Mouse (Mus musculus): ENCODE data around the gene Rusc1. TPM values are rescaled to one million over a fixed set of nuclear protein-coding genes. Genes with fewer than 3 reads are reported as not detected.

The Rusc1 gene
- polyA plus RNA-seq, 1 experiment, result 25.0 TPM

GRCm38 (mm10) chr3:89103291-89103595, 10.1 kb upstream of the Rusc1 start:
- no peak for TF ChIP-seq FOSL1 (IDR thresholded peaks at IDR 0.05; ENCODE audit: insufficient read depth, low read length, poor library complexity, severe bottlenecking)
- TF ChIP-seq USF1 (IDR thresholded peaks at IDR 0.05; ENCODE audit: low read depth), result no peak
- no peak for TF ChIP-seq CEBPB (IDR thresholded peaks at IDR 0.05; ENCODE audit: low read depth)
- TF ChIP-seq CTCF (IDR thresholded peaks at IDR 0.05; ENCODE audit: control insufficient read depth, insufficient read depth, insufficient read length), result no peak
- TF ChIP-seq MYOG (IDR thresholded peaks at IDR 0.05; ENCODE audit: control insufficient read depth, extremely low read depth, insufficient read length), result no peak
- no peak for TF ChIP-seq MAX (IDR thresholded peaks at IDR 0.05)
- TF ChIP-seq MYOD1 (IDR thresholded peaks at IDR 0.05; ENCODE audit: control insufficient read depth, insufficient read length, low read depth), result no peak
- H3ac ChIP-seq (ENCODE audit: control insufficient read depth, insufficient read length, low read depth), result no peak overlapping the region
- H3K36me3 ChIP-seq (ENCODE audit: control insufficient read depth, insufficient read depth), result peaks cover 17% of the 10 kb centered on the region
- H3K4me3 ChIP-seq (ENCODE audit: insufficient read depth, poor library complexity, severe bottlenecking), result no peak overlapping the region
- H3K27me3 ChIP-seq (ENCODE audit: control insufficient read depth, insufficient read depth, insufficient read length), result no peaks in the 10 kb centered on the region
- H3K79me2 ChIP-seq (ENCODE audit: control insufficient read depth, insufficient read depth), result peaks cover 30% of the 10 kb centered on the region
- peaks cover 21% of the 10 kb centered on the region for H3K79me3 ChIP-seq (ENCODE audit: low read depth)

- Histone ChIP-seq H3K27me3 (ENCODE audit: control insufficient read depth, insufficient read depth, insufficient read length) (no peaks in the 10 kb centered on the region), H3K79me2 (ENCODE audit: control insufficient read depth, insufficient read depth) (peaks cover 30% of the 10 kb centered on the region), H3K4me3 (ENCODE audit: insufficient read depth, poor library complexity, severe bottlenecking) (no peak overlapping the region), H3K36me3 (ENCODE audit: control insufficient read depth, insufficient read depth) (peaks cover 23% of the 10 kb centered on the region), H3ac (ENCODE audit: control insufficient read depth, insufficient read length, low read depth) (no peak overlapping the region), H3K79me3 (ENCODE audit: low read depth) (peaks cover 21% of the 10 kb centered on the region)
- TF ChIP-seq FOSL1 (IDR thresholded peaks at IDR 0.05; ENCODE audit: insufficient read depth, low read length, poor library complexity, severe bottlenecking), result no peak
- TF ChIP-seq CTCF (IDR thresholded peaks at IDR 0.05; ENCODE audit: control insufficient read depth, insufficient read depth, insufficient read length), result no peak
- no peak for TF ChIP-seq MYOG (IDR thresholded peaks at IDR 0.05; ENCODE audit: control insufficient read depth, extremely low read depth, insufficient read length)
Observed at GRCm38 (mm10) chr3:89102495-89103290, 9.6 kb upstream of the Rusc1 start.

GRCm38 (mm10) chr3:89101812-89102494, 8.8 kb upstream of the Rusc1 start, which contains the start of gene Fdps:
Gene Fdps, minus strand, starts transcription at chr3:89101959.
- Histone ChIP-seq H3K27me3 (ENCODE audit: control insufficient read depth, insufficient read depth, insufficient read length) (no peaks in the 10 kb centered on the region), H3K4me3 (ENCODE audit: insufficient read depth, poor library complexity, severe bottlenecking) (peak within 1 kb of the TSS; percentile 74), H3ac (ENCODE audit: control insufficient read depth, insufficient read length, low read depth) (peak within 1 kb of the TSS; percentile 64), H3K79me3 (ENCODE audit: low read depth) (peaks cover 21% of the 10 kb centered on the region), H3K36me3 (ENCODE audit: control insufficient read depth, insufficient read depth) (peaks cover 29% of the 10 kb centered on the region), H3K79me2 (ENCODE audit: control insufficient read depth, insufficient read depth) (peaks cover 30% of the 10 kb centered on the region)
- no peak for TF ChIP-seq CEBPB (IDR thresholded peaks at IDR 0.05; ENCODE audit: low read depth)
- TF ChIP-seq CTCF (IDR thresholded peaks at IDR 0.05; ENCODE audit: control insufficient read depth, insufficient read depth, insufficient read length), result no peak
- peak; percentile 69 for TF ChIP-seq USF1 (IDR thresholded peaks at IDR 0.05; ENCODE audit: low read depth)
- TF ChIP-seq MYOD1 (IDR thresholded peaks at IDR 0.05; ENCODE audit: control insufficient read depth, insufficient read length, low read depth), result no peak
- TF ChIP-seq MYOG (IDR thresholded peaks at IDR 0.05; ENCODE audit: control insufficient read depth, extremely low read depth, insufficient read length), result no peak
- peak; percentile 43 for TF ChIP-seq MAX (IDR thresholded peaks at IDR 0.05)
- no peak for TF ChIP-seq FOSL1 (IDR thresholded peaks at IDR 0.05; ENCODE audit: insufficient read depth, low read length, poor library complexity, severe bottlenecking)

DNA sequence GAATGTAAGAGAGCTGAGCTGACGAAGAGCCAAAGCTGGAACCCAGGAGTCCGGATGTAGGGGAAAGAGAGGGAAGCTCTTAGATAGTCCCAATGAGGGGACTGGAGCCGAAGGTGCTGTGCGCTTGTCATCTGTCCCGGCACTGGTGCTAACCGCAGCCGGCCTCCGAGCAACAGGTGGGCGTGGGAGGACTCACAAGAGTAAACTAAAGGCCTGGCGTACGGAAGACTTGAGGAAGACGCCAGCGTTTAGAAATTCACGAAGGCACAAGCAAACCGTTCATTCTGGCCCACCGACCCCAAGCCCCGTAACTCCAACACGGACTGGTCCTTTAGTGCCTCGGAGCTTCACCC, 8.3 kb upstream of the Rusc1 start:
- TF ChIP-seq CEBPB (IDR thresholded peaks at IDR 0.05; ENCODE audit: low read depth) (no peak), MYOG (IDR thresholded peaks at IDR 0.05; ENCODE audit: control insufficient read depth, extremely low read depth, insufficient read length) (no peak), USF1 (IDR thresholded peaks at IDR 0.05; ENCODE audit: low read depth) (no peak), CTCF (IDR thresholded peaks at IDR 0.05; ENCODE audit: control insufficient read depth, insufficient read depth, insufficient read length) (no peak), FOSL1 (IDR thresholded peaks at IDR 0.05; ENCODE audit: insufficient read depth, low read length, poor library complexity, severe bottlenecking) (no peak), MAX (IDR thresholded peaks at IDR 0.05) (no peak), MYOD1 (IDR thresholded peaks at IDR 0.05; ENCODE audit: control insufficient read depth, insufficient read length, low read depth) (no peak)
- Histone ChIP-seq H3K27me3 (ENCODE audit: control insufficient read depth, insufficient read depth, insufficient read length) (no peaks in the 10 kb centered on the region), H3ac (ENCODE audit: control insufficient read depth, insufficient read length, low read depth) (peak overlapping the region; percentile 64), H3K4me3 (ENCODE audit: insufficient read depth, poor library complexity, severe bottlenecking) (peak overlapping the region; percentile 74), H3K36me3 (ENCODE audit: control insufficient read depth, insufficient read depth) (peaks cover 33% of the 10 kb centered on the region), H3K79me2 (ENCODE audit: control insufficient read depth, insufficient read depth) (peaks cover 30% of the 10 kb centered on the region), H3K79me3 (ENCODE audit: low read depth) (peaks cover 21% of the 10 kb centered on the region)

DNA sequence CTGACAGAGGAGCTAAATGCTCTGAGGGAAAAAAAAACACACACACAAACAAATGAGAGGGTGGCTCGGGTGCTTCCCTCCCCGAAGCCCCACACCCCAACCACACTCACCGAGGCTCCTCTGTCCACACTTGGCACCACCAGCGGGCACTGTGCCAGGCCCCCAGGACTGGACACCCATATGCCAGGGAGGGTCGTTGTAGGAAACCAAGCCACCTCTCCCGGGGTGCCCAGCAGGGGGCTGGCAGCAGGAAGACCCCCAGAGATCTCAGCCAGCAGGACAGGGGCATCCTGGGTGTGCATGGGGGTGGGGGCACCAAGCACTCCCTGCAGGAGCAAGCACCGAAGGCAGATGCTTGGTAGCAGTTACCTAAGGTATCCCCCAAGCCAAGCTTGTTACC, 7.7 kb upstream of the Rusc1 start, which contains the start of gene Gm43738:
Gene Gm43738, minus strand, starts transcription at position 289 of the 400 bp plus-strand sequence.
- TF ChIP-seq MYOD1 (IDR thresholded peaks at IDR 0.05; ENCODE audit: control insufficient read depth, insufficient read length, low read depth), result no peak
- TF ChIP-seq MAX (IDR thresholded peaks at IDR 0.05), result no peak
- TF ChIP-seq FOSL1 (IDR thresholded peaks at IDR 0.05; ENCODE audit: insufficient read depth, low read length, poor library complexity, severe bottlenecking), result no peak
- TF ChIP-seq CTCF (IDR thresholded peaks at IDR 0.05; ENCODE audit: control insufficient read depth, insufficient read depth, insufficient read length), result no peak
- no peak for TF ChIP-seq MYOG (IDR thresholded peaks at IDR 0.05; ENCODE audit: control insufficient read depth, extremely low read depth, insufficient read length)
- no peak for TF ChIP-seq CEBPB (IDR thresholded peaks at IDR 0.05; ENCODE audit: low read depth)
- no peak for TF ChIP-seq USF1 (IDR thresholded peaks at IDR 0.05; ENCODE audit: low read depth)
- peak within 1 kb of the TSS; percentile 74 for H3K4me3 ChIP-seq (ENCODE audit: insufficient read depth, poor library complexity, severe bottlenecking)
- peaks cover 30% of the 10 kb centered on the region for H3K79me2 ChIP-seq (ENCODE audit: control insufficient read depth, insufficient read depth)
- H3K27me3 ChIP-seq (ENCODE audit: control insufficient read depth, insufficient read depth, insufficient read length), result no peaks in the 10 kb centered on the region
- peak within 1 kb of the TSS; percentile 64 for H3ac ChIP-seq (ENCODE audit: control insufficient read depth, insufficient read length, low read depth)
- H3K79me3 ChIP-seq (ENCODE audit: low read depth), result peaks cover 21% of the 10 kb centered on the region
- peaks cover 40% of the 10 kb centered on the region for H3K36me3 ChIP-seq (ENCODE audit: control insufficient read depth, insufficient read depth)
